Mouse (Mus musculus) heart, embryonic 11.5 days (tissue): ENCODE measurements around the gene Tmem147. TPM values are rescaled to one million over a fixed set of nuclear protein-coding genes. Genes with fewer than 3 reads are reported as not detected.

Experiments used
- ATAC-seq: fragments of 200-750 bp; cut with Nextera tagmentation; replicated peaks from 2 replicates; pipeline ENCODE4 v1.8.0; 2017; ENCODE audit warnings: moderate library complexity; ENCODE audit not compliant: insufficient number of reproducible peaks, low FRiP score, low TSS enrichment
- H3K27ac ChIP-seq: fragments of 300-500 bp; sonication (generic); 2 replicates; pipeline ENCODE4 v1.5.1; 2014; ENCODE audit warnings: mild to moderate bottlenecking, low read depth, low read length
- H3K27me3 ChIP-seq: fragments of 300-500 bp; sonication (generic); 2 replicates; pipeline ENCODE4 v1.6.1; 2014; ENCODE audit warnings: mild to moderate bottlenecking, low read length, mixed read lengths; ENCODE audit not compliant: control insufficient read depth, insufficient read depth
- H3K36me3 ChIP-seq: fragments of 300-500 bp; sonication (generic); 2 replicates; pipeline ENCODE4 v1.6.1; 2014; ENCODE audit warnings: mild to moderate bottlenecking, low read length, moderate library complexity, mixed read lengths; ENCODE audit not compliant: control insufficient read depth, insufficient read depth
- H3K4me1 ChIP-seq: fragments of 300-500 bp; sonication (generic); 2 replicates; pipeline ENCODE4 v1.6.1; 2014; ENCODE audit warnings: low read length; ENCODE audit not compliant: control insufficient read depth, insufficient read depth
- H3K4me2 ChIP-seq: fragments of 300-500 bp; sonication (generic); 2 replicates; pipeline ENCODE4 v1.6.1; 2014; ENCODE audit warnings: mild to moderate bottlenecking, moderate library complexity
- H3K4me3 ChIP-seq: fragments of 300-500 bp; sonication (generic); 2 replicates; pipeline ENCODE4 v1.5.1; 2014; ENCODE audit warnings: low read depth, low read length
- H3K9ac ChIP-seq: fragments of 300-500 bp; sonication (generic); 2 replicates; pipeline ENCODE4 v1.6.1; 2014; ENCODE audit warnings: mild to moderate bottlenecking, low read depth, low read length, moderate library complexity
- H3K9me3 ChIP-seq: fragments of 300-500 bp; sonication (generic); replicated peaks from 2 replicates; pipeline ENCODE4 v1.6.1; 2016; ENCODE audit warnings: low read length; ENCODE audit not compliant: control insufficient read depth
- WGBS: fragments of 180-500 bp; shearing (Covaris S2); extraction: QIAGEN DNeasy Blood & Tissue Kit; methylation state at CpG from one replicate; pipeline ENCODE4 v1.1.7; 2014; ENCODE audit not compliant: insufficient replicate concordance; 5-methylcytosine and 5-hydroxymethylcytosine counted together
- polyA plus RNA-seq: library from polyadenylated mRNA; unstranded; fragments of >200 nt; fragmentation: Nextera tagmentation; extraction: Ambion mirVana; gene quantifications from 2 replicates; pipeline ENCODE4 v1.2.1, GENCODE M21; 2014

Gene Tmem147
- polyA plus RNA-seq, 1 experiment from 2014 or later, result 173 TPM

DNA sequence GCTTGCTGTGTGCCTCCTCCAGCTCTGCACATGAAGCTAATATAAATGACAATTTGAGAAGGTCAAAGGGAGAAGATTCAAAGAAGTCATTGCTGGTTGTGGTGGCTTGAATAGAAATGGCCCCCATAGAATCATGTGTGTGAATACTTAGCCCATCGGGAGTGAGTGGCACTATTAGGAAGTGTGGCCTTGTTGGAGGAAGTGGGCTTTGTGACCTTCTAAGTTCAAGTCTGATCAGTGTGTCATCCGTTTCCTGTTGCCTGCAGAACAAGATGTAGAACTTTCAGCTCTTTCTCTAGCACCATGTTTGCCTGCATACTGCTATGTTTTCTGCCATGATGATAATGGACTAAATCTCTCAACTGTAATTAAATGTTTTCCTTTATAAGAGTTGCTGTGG is 45.9 kb downstream of the Tmem147 start:
- 58% methylated on average over 2 of the region's 2 CpGs for WGBS
- no peak overlapping the region for H3K4me3 ChIP-seq

DNA sequence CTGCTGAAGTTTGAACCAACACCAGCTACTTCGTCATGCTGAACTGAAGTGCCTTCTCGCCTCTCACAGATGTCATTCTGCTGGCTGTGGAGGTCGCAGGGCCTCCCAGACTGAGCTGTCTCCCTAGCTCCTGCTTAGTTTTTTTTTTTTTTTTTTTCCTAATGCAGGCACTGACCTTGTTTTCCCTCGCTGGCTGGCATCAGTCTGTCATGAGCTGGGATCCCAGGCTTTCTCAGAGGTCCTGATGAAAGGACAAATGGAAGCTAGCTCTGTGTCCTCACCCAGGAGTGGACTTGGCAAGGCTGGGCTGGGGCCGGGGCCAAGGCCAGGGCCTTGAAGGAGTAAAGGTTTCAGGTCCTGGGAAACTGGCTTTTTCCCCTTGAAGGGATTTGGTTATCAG is 47.4 kb downstream of the Tmem147 start:
- Histone ChIP-seq H3K9me3 (0 out of 2 replicates have a peak, but pooled peaks cover 4% of the 10 kb centered on the region), H3K36me3 (no peaks in the 10 kb centered on the region), H3K27me3 (no peaks in the 10 kb centered on the region), H3K4me2 (no peak overlapping the region), H3K4me1 (no peaks in the 10 kb centered on the region), H3K4me3 (no peak overlapping the region), H3K27ac (no peak overlapping the region), H3K9ac (no peak overlapping the region)
- no peak for ATAC-seq
- 36% methylated on average over 5 of the region's 5 CpGs for WGBS

More for the DNA sequence above, 45.9 kb downstream of the Tmem147 start:
- Histone ChIP-seq H3K27ac (no peak overlapping the region), H3K9ac (no peak overlapping the region), H3K36me3 (no peaks in the 10 kb centered on the region), H3K9me3 (0 out of 2 replicates have a peak, but pooled peaks cover 2% of the 10 kb centered on the region), H3K4me1 (no peaks in the 10 kb centered on the region), H3K27me3 (peaks cover 6% of the 10 kb centered on the region), H3K4me2 (no peak overlapping the region)
- ATAC-seq, result no peak

GRCm38 (mm10) chr7:30678263-30678975 is 50.9 kb downstream of the Tmem147 start:
- Histone ChIP-seq H3K27ac (no peak overlapping the region), H3K4me3 (no peak overlapping the region), H3K4me1 (no peaks in the 10 kb centered on the region), H3K36me3 (no peaks in the 10 kb centered on the region), H3K4me2 (no peak overlapping the region), H3K9ac (no peak overlapping the region), H3K27me3 (peaks cover 3% of the 10 kb centered on the region; the same call in 1 of the 2 replicates), H3K9me3 (0 out of 2 replicates have a peak, but pooled peaks cover 4% of the 10 kb centered on the region)
- 60% methylated on average over 5 of the region's 5 CpGs for WGBS
- ATAC-seq, result no peak

Other genes with a start within 250 kb of the Tmem147 start
- 0.37 TPM in 1 of 2 replicates, not detected in the other for gene Prodh2, start 235.9 kb downstream of the Tmem147 start, polyA plus RNA-seq
- gene Arhgap33, start 194.5 kb downstream of the Tmem147 start, polyA plus RNA-seq, result 6.0 and 7.2 TPM in 2 replicates
- 10.7 and 12.5 TPM in 2 replicates for gene Hspb6, start 177.4 kb downstream of the Tmem147 start, polyA plus RNA-seq
- gene Proser3, start 177.2 kb downstream of the Tmem147 start, polyA plus RNA-seq, result 10.3 and 12.7 TPM in 2 replicates
- 33.6 and 34.8 TPM in 2 replicates for gene Lin37, start 169.7 kb downstream of the Tmem147 start, polyA plus RNA-seq
- gene U2af1l4, start 166.2 kb downstream of the Tmem147 start, polyA plus RNA-seq, result 87.6 and 91.2 TPM in 2 replicates
- gene Gm49396, start 166.2 kb downstream of the Tmem147 start, polyA plus RNA-seq, result 5.4 and 5.5 TPM in 2 replicates
- gene Psenen, start 165.9 kb downstream of the Tmem147 start, polyA plus RNA-seq, result 102 and 107 TPM in 2 replicates
- 2.3 and 3.2 TPM in 2 replicates for gene Igflr1, start 164.1 kb downstream of the Tmem147 start, polyA plus RNA-seq
- 7.1 and 8.1 TPM in 2 replicates for gene Kmt2b, start 140.8 kb downstream of the Tmem147 start, polyA plus RNA-seq
- 0.14 TPM in 1 of 2 replicates, not detected in the other for gene Zbtb32, start 130.6 kb downstream of the Tmem147 start, polyA plus RNA-seq
- 0.31 and 0.47 TPM in 2 replicates for gene Upk1a, start 116.7 kb downstream of the Tmem147 start, polyA plus RNA-seq
- gene Cox6b1, start 103.4 kb downstream of the Tmem147 start, polyA plus RNA-seq, result 1,669 and 1,746 TPM in 2 replicates
- gene Etv2, start 93.7 kb downstream of the Tmem147 start, polyA plus RNA-seq, result 2.6 and 3.6 TPM in 2 replicates
- gene Rbm42, start 79.2 kb downstream of the Tmem147 start, polyA plus RNA-seq, result 76.7 and 82.8 TPM in 2 replicates
- 35.0 and 37.6 TPM in 2 replicates for gene Haus5, start 64.5 kb downstream of the Tmem147 start, polyA plus RNA-seq
- gene Pmis2, start 57.9 kb downstream of the Tmem147 start, polyA plus RNA-seq, result not detected in 2 replicates
- gene 2200002J24Rik, start 30.6 kb downstream of the Tmem147 start, polyA plus RNA-seq, result 0.70 and 1.6 TPM in 2 replicates
- gene Atp4a, start 17.3 kb downstream of the Tmem147 start, polyA plus RNA-seq, result 0.17 and 1.4 TPM in 2 replicates
- 0.25 and 0.36 TPM in 2 replicates for gene Gapdhs, start 14.1 kb upstream of the Tmem147 start, polyA plus RNA-seq
- 0.49 and 0.56 TPM in 2 replicates for gene Sbsn, start 21.9 kb upstream of the Tmem147 start, polyA plus RNA-seq
- gene Dmkn, start 34.2 kb upstream of the Tmem147 start, polyA plus RNA-seq, result 1.1 and 1.2 TPM in 2 replicates
- gene Krtdap, start 58.4 kb upstream of the Tmem147 start, polyA plus RNA-seq, result not detected in 2 replicates
- gene Ffar2, start 94.2 kb upstream of the Tmem147 start, polyA plus RNA-seq, result not detected in 2 replicates
- not detected in 2 replicates for gene Ffar3, start 126.6 kb upstream of the Tmem147 start, polyA plus RNA-seq
- gene Ffar1, start 132.0 kb upstream of the Tmem147 start, polyA plus RNA-seq, result not detected in 2 replicates
- gene Cd22, start 150.8 kb upstream of the Tmem147 start, polyA plus RNA-seq, result not detected in 2 replicates
- gene Mag, start 185.3 kb upstream of the Tmem147 start, polyA plus RNA-seq, result 0.09 TPM in 1 of 2 replicates, not detected in the other
- gene Hamp2, start 195.1 kb upstream of the Tmem147 start, polyA plus RNA-seq, result not detected in 2 replicates
- gene Hamp, start 214.5 kb upstream of the Tmem147 start, polyA plus RNA-seq, result not detected in 2 replicates
- 18.8 and 19.6 TPM in 2 replicates for gene Usf2, start 227.3 kb upstream of the Tmem147 start, polyA plus RNA-seq
- gene Lsr, start 243.9 kb upstream of the Tmem147 start, polyA plus RNA-seq, result 11.6 and 14.4 TPM in 2 replicates
- 0.72 and 0.89 TPM in 2 replicates for gene Fam187b, start 244.2 kb upstream of the Tmem147 start, polyA plus RNA-seq